Mouse (Mus musculus) thymus, adult 2 months (tissue): ENCODE results near the gene Lmx1b. TPM values are rescaled to one million over a fixed set of nuclear protein-coding genes. Genes with fewer than 3 reads are reported as not detected.
A peak's percentile ranks its signal among the peaks of the same experiment; 100 is the strongest.

Experiments
- DNase-seq: peaks from one replicate; pipeline ENCODE4 v3.0.0; 2021
- H3K27ac ChIP-seq: fragments of 200-500 bp; 2 replicates; pipeline ENCODE4 v1.5.1; 2012; ENCODE audit warnings: low read length, control low read depth; ENCODE audit not compliant: control insufficient read depth, insufficient read depth
- H3K27me3 ChIP-seq: fragments of 200-500 bp; 2 replicates; pipeline ENCODE4 v1.6.1; 2012; ENCODE audit warnings: mild to moderate bottlenecking, low read length, moderate library complexity, mixed read lengths; ENCODE audit not compliant: control insufficient read depth, insufficient read depth
- H3K36me3 ChIP-seq: fragments of 200-500 bp; 2 replicates; pipeline ENCODE4 v1.6.1; 2012; ENCODE audit warnings: mild to moderate bottlenecking, low read length, moderate library complexity; ENCODE audit not compliant: control insufficient read depth, insufficient read depth
- H3K4me1 ChIP-seq: fragments of 200-500 bp; replicated peaks from 2 replicates; pipeline ENCODE4 v1.6.1; 2012; ENCODE audit warnings: low read length; ENCODE audit not compliant: control insufficient read depth, insufficient read depth
- H3K4me3 ChIP-seq: fragments of 200-500 bp; 2 replicates; pipeline ENCODE4 v1.5.1; 2012; ENCODE audit warnings: mild to moderate bottlenecking, low read length, control low read depth, moderate library complexity; ENCODE audit not compliant: control insufficient read depth, insufficient read depth
- CTCF ChIP-seq: fragments of 200-500 bp; IDR thresholded peaks from 2 replicates; pipeline ENCODE4 v1.5.1; 2012; ENCODE audit warnings: mild to moderate bottlenecking, control low read depth, low read length, moderate library complexity, borderline replicate concordance; ENCODE audit not compliant: control insufficient read depth, poor library complexity, insufficient read depth; ENCODE audit errors: extremely low read depth
- POLR2A ChIP-seq: fragments of 200-500 bp; IDR thresholded peaks from 2 replicates; pipeline ENCODE4 v1.6.1; 2012; ENCODE audit warnings: mild to moderate bottlenecking, low read length, control low read depth, moderate library complexity; ENCODE audit not compliant: control insufficient read depth, poor library complexity, insufficient read depth; ENCODE audit errors: extremely low read depth
- WGBS: fragments of 180-500 bp; shearing (Covaris S2); methylation state at CpG from one replicate; pipeline ENCODE4 v1.1.7; 2018; 5-methylcytosine and 5-hydroxymethylcytosine counted together
- polyA plus RNA-seq: library from polyadenylated mRNA; depleted of rRNA; stranded (reverse); fragments of >200 nt; gene quantifications from 2 replicates; pipeline ENCODE4 v1.2.3, GENCODE M21; 2012

Gene Lmx1b
- polyA plus RNA-seq, 1 experiment: 0.04 TPM

DNA sequence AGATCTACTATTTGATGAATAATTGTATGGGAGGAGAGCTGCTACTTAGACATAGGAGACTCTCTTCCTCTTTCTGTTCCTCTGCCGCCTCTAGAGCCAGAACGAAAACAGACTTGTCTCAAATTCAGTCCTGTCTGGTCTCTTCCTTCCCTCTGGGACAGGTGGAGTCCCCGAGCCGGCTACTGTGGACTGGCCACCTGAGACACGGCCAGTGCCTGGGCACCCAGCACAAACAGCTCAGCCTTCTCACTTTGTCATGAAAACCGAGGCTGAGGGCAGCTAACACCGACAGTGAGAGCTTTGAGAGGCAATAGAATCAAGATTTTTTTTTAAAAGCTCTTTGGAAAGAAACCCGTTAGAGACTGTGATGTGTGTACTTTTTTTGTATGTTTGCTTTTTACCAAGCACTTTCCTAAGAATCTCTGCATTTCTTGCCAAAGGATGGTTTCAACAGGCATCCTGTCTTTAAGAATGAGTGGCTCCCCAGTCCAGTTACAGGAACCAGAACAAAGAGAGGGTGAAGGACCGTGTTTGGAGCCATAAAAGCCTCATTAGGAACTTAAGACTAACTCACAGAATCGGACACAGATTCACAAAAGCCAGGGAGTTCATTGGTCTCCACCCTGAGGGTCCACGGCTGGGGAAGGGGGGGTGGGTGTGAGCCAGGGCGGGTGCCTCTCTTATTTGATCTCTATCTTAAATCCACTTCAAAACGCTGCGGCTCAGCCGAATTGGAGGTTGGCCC lies 5.4 kb upstream of the Lmx1b start:
- Histone ChIP-seq H3K4me3 (no peak overlapping the region), H3K27me3 (peaks cover 30% of the 10 kb centered on the region; the same call in 1 of the 2 replicates), H3K27ac (no peak overlapping the region), H3K36me3 (no peaks in the 10 kb centered on the region), H3K4me1 (no peaks in the 10 kb centered on the region)
- TF ChIP-seq CTCF (no peak), POLR2A (no peak)
- WGBS: 1% methylated on average over 15 of the region's 15 CpGs
- DNase-seq: no peak

DNA sequence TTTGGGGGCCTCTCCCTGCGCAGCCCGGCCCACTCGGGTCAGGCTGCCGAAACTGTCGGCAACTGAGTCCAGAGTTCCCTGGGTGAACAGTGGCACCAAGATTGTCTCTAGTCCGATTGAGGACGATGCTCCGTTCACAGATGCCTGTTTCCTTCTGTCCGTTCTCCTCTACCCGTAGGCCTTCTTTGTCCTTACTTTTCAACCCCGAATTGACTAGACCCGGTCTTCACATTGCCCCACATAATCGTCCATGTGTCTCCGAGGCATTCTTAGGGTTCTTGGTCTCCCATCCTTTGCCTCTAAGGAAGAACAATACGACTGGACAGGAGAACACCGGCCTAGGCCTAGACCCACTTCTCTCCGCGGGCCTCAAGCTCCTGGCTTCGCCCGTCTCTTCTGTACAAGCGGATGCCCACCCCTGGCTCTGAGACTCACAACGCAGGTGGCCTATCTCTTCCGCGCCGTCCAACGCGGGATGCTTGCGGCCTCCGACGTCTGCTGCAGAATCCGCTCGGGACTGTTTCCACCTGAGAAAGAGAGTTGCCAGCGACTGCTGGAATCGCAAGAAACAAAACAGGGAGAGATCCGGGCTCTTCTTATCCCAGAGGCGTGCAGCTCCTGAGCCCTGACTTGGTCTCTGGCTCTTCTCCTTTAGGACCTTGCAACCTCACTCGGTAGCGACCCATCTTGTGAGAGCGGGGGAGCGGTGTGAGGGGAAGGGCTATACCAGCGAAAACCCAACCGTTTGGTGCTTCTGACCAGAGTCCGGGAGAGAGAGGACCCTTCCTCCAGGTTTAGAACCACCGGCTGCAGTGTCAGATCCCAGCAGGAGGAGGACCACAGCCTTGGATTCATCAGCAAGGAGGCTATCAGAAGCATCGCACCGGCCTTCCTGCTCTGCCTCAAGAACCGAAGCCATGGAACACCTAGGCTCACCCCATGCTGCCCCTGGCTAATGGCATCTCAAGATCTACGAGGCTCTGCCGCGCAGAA lies 3.7 kb upstream of the Lmx1b start:
- TF ChIP-seq CTCF (no peak), POLR2A (no peak)
- no peak overlapping the region for H3K27ac ChIP-seq
- DNase-seq: no peak
- H3K4me1 ChIP-seq: peaks cover 8% of the 10 kb centered on the region
- H3K27me3 ChIP-seq: peaks cover 44% of the 10 kb centered on the region; the same call in 1 of the 2 replicates
- H3K4me3 ChIP-seq: no peak overlapping the region
- WGBS: 17% methylated on average over 50 of the region's 50 CpGs
- no peaks in the 10 kb centered on the region for H3K36me3 ChIP-seq

DNA sequence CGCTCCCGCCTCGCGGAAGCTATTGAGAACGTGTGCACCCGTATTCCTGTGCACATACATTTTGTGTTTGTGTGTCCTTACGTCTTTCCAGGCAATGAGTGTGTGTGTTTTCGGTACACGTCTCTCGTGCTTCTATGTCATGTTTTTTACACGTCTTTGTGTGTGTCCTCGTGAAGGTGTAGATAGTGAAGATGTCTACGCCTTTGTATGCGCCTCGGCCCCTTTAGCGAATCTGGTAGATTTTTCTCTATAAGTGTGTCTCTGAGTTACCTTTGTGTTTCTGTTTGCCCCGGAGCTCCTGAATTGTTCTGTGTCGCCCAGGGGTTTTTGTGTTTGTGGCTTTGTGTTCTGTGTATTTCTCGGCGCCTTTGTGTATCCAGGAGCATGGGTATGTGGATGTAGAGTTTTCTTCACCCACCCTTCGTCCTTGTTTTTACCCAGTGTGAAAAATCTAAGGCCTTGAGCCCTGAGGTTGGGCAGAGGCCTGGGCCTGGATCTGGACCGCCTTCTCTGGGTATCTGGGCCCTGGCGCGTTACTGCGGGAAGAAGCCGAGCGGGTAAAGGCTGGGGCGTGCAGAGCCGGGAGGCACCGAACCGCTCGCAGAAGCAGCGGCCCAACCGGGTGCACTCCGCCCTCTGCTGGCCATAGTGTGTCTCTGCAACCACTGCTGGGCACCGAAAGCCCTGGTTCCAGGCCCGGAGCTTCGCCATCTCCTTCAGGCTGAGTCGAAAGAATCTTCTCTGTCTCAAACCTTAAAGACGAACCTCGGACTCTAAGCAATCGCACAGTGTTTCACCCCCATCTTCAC lies 2.5 kb upstream of the Lmx1b start:
- TF ChIP-seq POLR2A: no peak
- peak; percentile 89 for TF ChIP-seq CTCF
- peaks cover 51% of the 10 kb centered on the region; the same call in 1 of the 2 replicates for H3K27me3 ChIP-seq
- H3K27ac ChIP-seq: no peak overlapping the region
- H3K36me3 ChIP-seq: no peaks in the 10 kb centered on the region
- H3K4me1 ChIP-seq: peaks cover 8% of the 10 kb centered on the region
- peak; percentile 70 for DNase-seq
- no peak overlapping the region for H3K4me3 ChIP-seq
- WGBS: 7% methylated on average over 42 of the region's 42 CpGs

DNA sequence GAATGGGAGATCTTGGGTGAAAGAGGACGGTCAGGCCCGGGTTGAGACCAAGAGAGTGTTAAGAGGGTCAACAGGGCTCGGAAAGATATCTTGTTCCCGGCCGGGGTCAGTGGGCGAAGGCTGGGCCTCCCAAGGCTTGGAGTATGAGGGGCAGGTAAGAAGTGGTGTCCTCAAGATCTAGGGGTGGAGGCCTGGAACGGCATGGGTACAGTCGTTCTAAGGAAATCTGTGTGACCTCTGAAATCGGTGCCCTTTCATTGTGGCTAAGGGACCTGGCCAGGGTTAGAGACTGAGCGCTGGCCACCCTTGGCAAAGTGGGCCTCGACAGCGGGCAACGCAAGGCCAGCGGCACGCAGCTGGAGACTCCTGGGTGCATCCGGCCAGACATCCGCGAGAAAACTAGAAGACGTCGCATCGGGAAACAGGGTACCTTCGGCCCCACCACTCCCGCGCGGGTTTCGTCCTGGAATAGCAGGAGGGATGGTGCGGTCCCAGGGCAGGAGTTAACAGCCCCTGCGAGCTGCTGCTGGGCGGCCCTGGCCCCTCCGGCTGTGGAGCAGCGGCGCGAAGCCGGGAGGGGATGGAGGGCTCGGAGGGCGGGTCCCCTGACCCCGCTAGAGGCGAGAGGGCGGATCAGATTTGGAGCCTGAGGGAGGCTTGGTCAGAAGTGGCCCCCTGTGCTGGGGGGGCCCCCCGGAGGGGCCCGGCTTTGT lies 1.7 kb upstream of the Lmx1b start:
- DNase-seq: no peak
- Histone ChIP-seq H3K4me1 (peaks cover 8% of the 10 kb centered on the region), H3K27ac (no peak overlapping the region), H3K27me3 (peaks cover 55% of the 10 kb centered on the region; the same call in 1 of the 2 replicates), H3K4me3 (no peak overlapping the region), H3K36me3 (no peaks in the 10 kb centered on the region)
- WGBS: 7% methylated on average over 37 of the region's 41 CpGs
- TF ChIP-seq POLR2A: no peak
- no peak for TF ChIP-seq CTCF

DNA sequence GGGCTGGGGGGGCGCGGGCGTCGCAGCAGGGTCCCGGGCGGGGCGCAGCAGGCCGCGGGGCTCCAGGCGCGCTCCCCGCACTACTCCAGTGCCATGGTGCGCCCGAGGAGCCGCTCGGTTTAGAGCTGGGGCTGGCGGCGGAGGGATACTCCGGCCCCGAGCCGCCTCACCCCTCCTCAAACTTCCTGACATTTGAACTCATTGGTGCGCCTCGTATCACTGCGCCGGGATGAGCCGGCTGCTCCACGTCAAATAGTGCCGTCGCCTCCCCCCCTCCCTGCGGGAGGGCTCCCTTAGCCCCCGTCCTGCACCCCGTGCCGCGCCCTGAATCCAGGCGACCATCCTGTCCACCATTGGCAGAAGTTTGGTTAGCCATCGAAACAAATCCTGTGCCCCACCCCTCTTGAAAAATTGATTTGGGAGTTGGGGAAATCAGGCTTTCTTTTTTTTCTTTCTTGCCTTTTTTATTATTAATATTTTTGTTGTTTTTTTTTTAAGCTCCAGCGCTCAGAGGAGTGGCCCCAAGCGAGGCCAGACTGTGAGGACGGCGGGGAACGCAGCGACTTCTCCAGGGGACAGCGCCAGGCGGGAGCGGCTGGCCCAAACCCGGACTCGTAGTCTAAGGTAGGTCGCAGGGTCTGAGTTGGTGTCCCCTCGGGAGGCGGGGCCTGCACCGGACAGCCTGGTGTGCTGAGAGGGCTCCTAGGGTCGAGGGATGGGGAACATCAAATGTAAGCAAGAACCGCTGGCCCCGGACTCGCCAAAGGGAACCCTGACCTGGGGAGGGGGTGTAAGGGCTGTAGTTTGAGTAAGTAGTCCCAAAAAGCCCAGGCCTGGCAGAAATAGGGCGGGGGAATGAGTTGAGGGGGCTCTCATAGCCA lies 907 bp upstream of the Lmx1b start:
- Histone ChIP-seq H3K4me3 (peak overlapping the region; percentile 8; the same call in 1 of the 2 replicates), H3K27me3 (peaks cover 57% of the 10 kb centered on the region), H3K4me1 (peaks cover 10% of the 10 kb centered on the region), H3K36me3 (no peaks in the 10 kb centered on the region), H3K27ac (no peak overlapping the region)
- DNase-seq: peak; percentile 20
- TF ChIP-seq POLR2A (no peak), CTCF (no peak)
- WGBS: 6% methylated on average over 45 of the region's 56 CpGs
